Mouse (Mus musculus) heart, embryonic 14.5 days (tissue): ENCODE measurements around the gene Lenep. TPM values are rescaled to one million over a fixed set of nuclear protein-coding genes. Genes with fewer than 3 reads are reported as not detected.

Experiments
- ATAC-seq: fragments of 200-750 bp; cut with Nextera tagmentation; 2 replicates; pipeline ENCODE4 v1.8.0; 2017; ENCODE audit warnings: low read depth, moderate TSS enrichment; ENCODE audit not compliant: insufficient number of reproducible peaks, insufficient read depth, low FRiP score
- H3K27ac ChIP-seq, 2 experiments: fragments of 200-500 bp in 1 of 2; fragments of 300-500 bp in 1 of 2; sonication (generic) in 1 of 2; replicated peaks in 1 of 2; 2 replicates each; pipeline ENCODE4 v1.5.1; 2012 to 2014; ENCODE audit warnings: low read depth in 2 of 2, low read length in 2 of 2, control low read depth in 1 of 2, mild to moderate bottlenecking in 1 of 2, mixed read lengths in 1 of 2; ENCODE audit not compliant: control insufficient read depth in 1 of 2, insufficient read depth in 1 of 2
- H3K27me3 ChIP-seq: fragments of 300-500 bp; sonication (generic); 2 replicates; pipeline ENCODE4 v1.6.1; 2014; ENCODE audit warnings: mild to moderate bottlenecking, low read length, control low read depth; ENCODE audit not compliant: control insufficient read depth, insufficient read depth
- H3K36me3 ChIP-seq: fragments of 300-500 bp; sonication (generic); 2 replicates; pipeline ENCODE4 v1.6.1; 2014; ENCODE audit warnings: mild to moderate bottlenecking, control low read depth, low read length, mixed read lengths; ENCODE audit not compliant: control insufficient read depth, insufficient read depth
- H3K4me1 ChIP-seq, 2 experiments: fragments of 200-500 bp in 1 of 2; fragments of 300-500 bp in 1 of 2; sonication (generic) in 1 of 2; 2 replicates each; pipeline ENCODE4 v1.6.1; 2012 to 2014; ENCODE audit warnings: low read length in 2 of 2, control low read depth in 1 of 2, mixed read lengths in 1 of 2; ENCODE audit not compliant: control insufficient read depth in 2 of 2, insufficient read depth in 2 of 2
- H3K4me2 ChIP-seq: fragments of 300-500 bp; sonication (generic); 2 replicates; pipeline ENCODE4 v1.6.1; 2014; ENCODE audit warnings: mild to moderate bottlenecking, low read length
- H3K4me3 ChIP-seq, 2 experiments: fragments of 200-500 bp in 1 of 2; fragments of 300-500 bp in 1 of 2; sonication (generic) in 1 of 2; 2 replicates each; pipeline ENCODE4 v1.5.1; 2012 to 2014; ENCODE audit warnings: low read length in 2 of 2, mild to moderate bottlenecking in 2 of 2, control low read depth in 1 of 2, low read depth in 1 of 2, moderate library complexity in 1 of 2; ENCODE audit not compliant: control insufficient read depth in 1 of 2, insufficient read depth in 1 of 2
- H3K9ac ChIP-seq: fragments of 300-500 bp; sonication (generic); 2 replicates; pipeline ENCODE4 v1.6.1; 2014; ENCODE audit warnings: mild to moderate bottlenecking, low read length
- H3K9me3 ChIP-seq: fragments of 300-500 bp; sonication (generic); 2 replicates; pipeline ENCODE4 v1.6.1; 2016; ENCODE audit warnings: low read length, control low read depth; ENCODE audit not compliant: control insufficient read depth
- WGBS: fragments of 180-500 bp; shearing (Covaris S2); extraction: QIAGEN DNeasy Blood & Tissue Kit; methylation state at CpG from one replicate; pipeline ENCODE4 v1.1.7; 2014; 5-methylcytosine and 5-hydroxymethylcytosine counted together
- polyA plus RNA-seq: library from polyadenylated mRNA; unstranded; fragments of >200 nt; fragmentation: Nextera tagmentation; extraction: Ambion mirVana; gene quantifications from 2 replicates; pipeline ENCODE4 v1.2.1, GENCODE M21; 2014

The Lenep gene
- polyA plus RNA-seq, 1 experiment from 2014 or later, result not detected

- Histone ChIP-seq H3K9me3 (no peaks in the 10 kb centered on the region), H3K36me3 (no peaks in the 10 kb centered on the region), H3K4me3 (no peak overlapping the region), H3K4me1 (peaks cover 11 to 21% of the 10 kb centered on the region in 2 experiments), H3K9ac (no peak overlapping the region), H3K27me3 (no peaks in the 10 kb centered on the region), H3K27ac (peak overlapping the region; percentile 25 to 37; a peak in 2 of 4 replicates), H3K4me2 (0 out of 2 replicates have a peak overlapping the region, but pooled peaks have one; percentile 4)
- ATAC-seq, result no peak
- 38% methylated on average over 5 of the region's 5 CpGs for WGBS
These were observed 12.5 kb downstream of the Lenep start for GRCm38 (mm10) chr3:89390111-89390515.

- Histone ChIP-seq H3K9me3 (no peaks in the 10 kb centered on the region), H3K9ac (no peak overlapping the region), H3K4me1 (peaks cover 10 to 25% of the 10 kb centered on the region in 2 experiments), H3K4me2 (no peak overlapping the region), H3K27ac (no peak overlapping the region), H3K27me3 (no peaks in the 10 kb centered on the region), H3K36me3 (no peaks in the 10 kb centered on the region), H3K4me3 (no peak overlapping the region)
- WGBS, result 57% methylated on average over 5 of the region's 6 CpGs
- ATAC-seq, result no peak
These were observed 13.5 kb downstream of the Lenep start for GRCm38 (mm10) chr3:89388901-89389740.

GRCm38 (mm10) chr3:89388134-89388881, 14.3 kb downstream of the Lenep start:
- no peak overlapping the region for H3K27ac ChIP-seq
- 76% methylated on average over 11 of the region's 11 CpGs for WGBS
- H3K4me2 ChIP-seq, result no peak overlapping the region
- H3K9ac ChIP-seq, result no peak overlapping the region
- ATAC-seq, result no peak
- H3K9me3 ChIP-seq, result no peaks in the 10 kb centered on the region
- no peaks in the 10 kb centered on the region for H3K36me3 ChIP-seq
- no peaks in the 10 kb centered on the region for H3K27me3 ChIP-seq
- no peak overlapping the region for H3K4me3 ChIP-seq
- peaks cover 10 to 25% of the 10 kb centered on the region in 2 experiments for H3K4me1 ChIP-seq

GRCm38 (mm10) chr3:89387632-89388031, 15.0 kb downstream of the Lenep start:
- Histone ChIP-seq H3K36me3 (no peaks in the 10 kb centered on the region), H3K9me3 (no peaks in the 10 kb centered on the region), H3K4me2 (no peak overlapping the region), H3K4me1 (peaks cover 10 to 25% of the 10 kb centered on the region in 2 experiments), H3K9ac (no peak overlapping the region), H3K4me3 (no peak overlapping the region), H3K27me3 (no peaks in the 10 kb centered on the region), H3K27ac (no peak overlapping the region)
- 88% methylated on average over 11 of the region's 11 CpGs for WGBS
- no peak for ATAC-seq

GRCm38 (mm10) chr3:89386438-89387420, 15.9 kb downstream of the Lenep start:
- Histone ChIP-seq H3K27ac (no peak overlapping the region), H3K9me3 (no peaks in the 10 kb centered on the region), H3K9ac (no peak overlapping the region), H3K4me1 (peaks cover 10 to 25% of the 10 kb centered on the region in 2 experiments), H3K4me3 (no peak overlapping the region), H3K27me3 (no peaks in the 10 kb centered on the region), H3K36me3 (no peaks in the 10 kb centered on the region), H3K4me2 (no peak overlapping the region)
- ATAC-seq, result no peak
- 72% methylated on average over 17 of the region's 17 CpGs for WGBS

GRCm38 (mm10) chr3:89385451-89385850, 17.1 kb downstream of the Lenep start:
- ATAC-seq, result no peak
- no peaks in the 10 kb centered on the region for H3K9me3 ChIP-seq

More at GRCm38 (mm10) chr3:89385451-89385850, 17.1 kb downstream of the Lenep start:
- Histone ChIP-seq H3K9ac (no peak overlapping the region), H3K4me3 (no peak overlapping the region), H3K27ac (no peak overlapping the region), H3K4me2 (no peak overlapping the region), H3K36me3 (peaks cover 8% of the 10 kb centered on the region), H3K4me1 (peaks cover 4 to 13% of the 10 kb centered on the region in 2 experiments), H3K27me3 (no peaks in the 10 kb centered on the region)
- 57% methylated on average over 11 of the region's 11 CpGs for WGBS
